Mouse (Mus musculus) adrenal gland, postnatal 4 days (tissue): Measurements from ENCODE around the gene Efcab9. TPM values are rescaled to one million over a fixed set of nuclear protein-coding genes. Genes with fewer than 3 reads are reported as not detected.
A peak's percentile ranks its signal among the peaks of the same experiment; 100 is the strongest.
"Not testable (repeated sequence)": the region's sequence is repeated elsewhere in the genome, so short reads cannot be mapped to it uniquely, and the experiment has no call there.

Experiments
- DNase-seq, 2 experiments: peaks; one replicate each; pipeline ENCODE4 v3.0.0; 2021 to 2022; ENCODE audit warnings: low spot score in 2 of 2, mixed read lengths in 2 of 2
- total RNA-seq, 2 experiments: library from RNA; stranded (reverse); gene quantifications; 2 replicates each; pipeline ENCODE4 v1.2.3; 2021

Gene Efcab9
- total RNA-seq, 2 experiments from 2014 or later: 0.42 to 1.6 TPM

DNA sequence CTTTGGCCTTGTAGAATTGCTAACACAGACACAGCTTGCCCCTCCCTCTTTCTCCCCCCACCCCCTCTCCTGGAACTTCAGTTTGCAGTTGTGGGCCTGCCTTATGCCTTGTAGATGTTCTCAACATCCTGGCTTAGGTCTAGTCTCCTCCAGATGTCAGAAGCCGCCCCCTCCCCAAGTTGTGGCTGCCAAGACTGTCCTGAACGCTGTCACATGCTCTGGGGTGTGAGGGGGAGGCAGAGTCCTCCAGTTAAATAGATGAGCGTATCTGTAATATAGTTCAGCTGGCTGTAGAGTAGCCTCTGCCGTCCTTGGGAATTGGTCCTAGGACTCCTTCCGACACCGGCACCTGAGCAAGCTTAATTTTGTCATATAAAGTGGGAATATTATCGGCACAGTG lies 7.8 kb upstream of the Efcab9 start:
- no peak for DNase-seq

DNA sequence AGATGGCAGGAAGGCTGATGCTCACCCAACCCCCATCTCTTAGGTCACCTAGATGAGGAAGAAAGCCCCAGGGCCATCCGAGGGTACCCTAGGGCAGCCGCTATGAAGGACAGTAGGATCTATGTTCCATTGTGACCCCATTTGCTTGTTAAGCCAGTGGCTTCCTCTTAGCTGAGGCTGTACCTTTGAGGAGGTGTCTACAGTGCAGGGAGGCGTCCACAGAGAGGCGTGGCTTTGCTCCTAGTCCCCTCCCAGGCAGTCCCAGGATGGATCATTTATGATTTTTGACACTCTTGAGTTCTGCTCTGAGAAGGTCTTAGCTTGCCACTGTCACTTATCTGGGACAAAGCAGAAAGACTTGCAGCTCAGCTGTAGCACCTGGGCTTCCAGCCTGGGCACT lies 7.0 kb upstream of the Efcab9 start:
- DNase-seq: no peak

DNA sequence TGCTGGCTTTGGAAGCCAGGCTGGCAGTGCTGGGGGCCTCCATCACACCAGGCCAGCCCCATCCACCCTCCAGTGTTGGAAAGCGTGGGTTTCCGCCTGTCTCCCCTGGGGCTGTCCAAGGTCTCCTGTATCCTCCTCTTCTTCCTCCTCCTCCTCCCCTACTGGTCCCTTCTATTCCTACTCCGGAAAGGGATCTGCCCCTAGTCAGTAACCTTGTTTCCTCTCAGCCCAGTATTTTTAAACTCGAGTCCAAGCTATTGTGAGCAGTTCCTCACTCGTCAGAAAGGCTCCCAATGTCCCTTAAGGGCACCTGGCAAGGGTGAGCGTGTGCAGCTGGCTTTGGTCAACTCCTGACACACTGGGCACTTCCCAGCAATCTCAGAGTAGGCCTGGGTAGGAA lies 6.6 kb upstream of the Efcab9 start:
- DNase-seq: no peak

DNA sequence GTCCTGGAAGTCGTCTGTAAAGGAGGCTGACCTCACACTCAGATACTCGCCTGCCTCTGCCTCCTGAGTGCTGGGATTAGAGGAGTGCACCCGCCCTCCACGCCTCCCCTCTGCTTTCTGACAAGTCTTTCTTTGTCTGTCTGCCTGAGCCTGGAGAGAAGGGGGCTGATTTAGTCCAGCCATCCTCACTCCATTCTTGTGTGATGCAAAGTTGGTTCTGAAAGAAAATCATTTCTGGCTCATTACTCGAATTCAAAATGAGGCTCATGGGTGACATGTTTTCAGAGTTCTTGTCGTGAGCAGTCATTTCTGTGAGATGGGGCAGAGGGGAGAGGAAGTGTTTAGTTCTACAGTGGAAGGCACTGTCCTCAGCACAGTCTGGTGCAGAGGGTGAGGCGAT lies 5.1 kb upstream of the Efcab9 start:
- no peak for DNase-seq

DNA sequence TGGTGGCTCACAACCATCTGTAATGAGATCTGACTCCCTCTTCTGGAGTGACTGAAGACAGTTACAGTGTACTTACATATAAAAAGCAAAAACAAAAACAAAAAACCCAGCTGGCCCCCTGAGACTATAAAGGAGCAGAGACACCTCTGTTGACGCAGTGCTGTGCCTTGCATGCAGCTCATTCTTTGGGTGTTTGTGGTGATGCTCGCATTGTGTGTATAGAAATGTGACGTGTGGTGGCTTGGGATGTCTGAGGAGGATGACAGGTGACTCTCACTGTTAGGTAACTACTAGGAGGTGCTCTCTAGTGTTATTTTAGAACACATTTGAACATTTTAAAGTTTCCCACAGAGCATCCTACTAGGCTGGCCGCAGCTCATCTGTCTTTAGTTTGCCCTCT lies 3.8 kb upstream of the Efcab9 start:
- no peak for DNase-seq

DNA sequence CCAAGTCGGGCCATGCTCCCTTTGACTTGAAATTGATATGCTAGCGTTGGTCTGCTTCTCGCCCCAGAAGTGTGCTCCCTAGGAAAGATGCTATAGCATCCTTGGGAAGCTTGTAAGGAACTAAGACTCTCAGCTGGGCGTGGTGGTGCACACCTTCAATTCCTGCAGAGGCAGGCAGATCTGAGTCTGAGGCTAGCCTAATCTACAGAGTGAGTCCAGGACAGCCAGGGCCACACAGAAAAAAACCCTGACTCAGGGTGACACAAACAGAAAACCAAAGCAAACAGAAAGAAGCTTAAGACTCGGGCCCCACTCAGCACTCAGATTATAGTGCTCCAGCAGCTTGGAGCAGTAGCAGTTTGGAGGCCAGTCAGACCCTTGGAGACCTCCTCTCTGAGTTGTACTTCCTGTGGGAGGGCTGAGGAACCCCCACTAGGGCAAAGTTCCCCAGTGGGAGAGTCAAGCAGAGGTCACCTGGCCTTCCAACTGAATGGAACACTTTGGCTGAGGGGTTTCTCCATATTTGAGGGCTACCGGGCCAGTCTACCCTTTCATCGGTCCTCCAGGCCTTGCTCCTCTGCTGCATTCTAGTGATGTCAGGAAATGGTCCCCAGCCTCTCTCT lies 2.7 kb upstream of the Efcab9 start:
- DNase-seq: no peak

DNA sequence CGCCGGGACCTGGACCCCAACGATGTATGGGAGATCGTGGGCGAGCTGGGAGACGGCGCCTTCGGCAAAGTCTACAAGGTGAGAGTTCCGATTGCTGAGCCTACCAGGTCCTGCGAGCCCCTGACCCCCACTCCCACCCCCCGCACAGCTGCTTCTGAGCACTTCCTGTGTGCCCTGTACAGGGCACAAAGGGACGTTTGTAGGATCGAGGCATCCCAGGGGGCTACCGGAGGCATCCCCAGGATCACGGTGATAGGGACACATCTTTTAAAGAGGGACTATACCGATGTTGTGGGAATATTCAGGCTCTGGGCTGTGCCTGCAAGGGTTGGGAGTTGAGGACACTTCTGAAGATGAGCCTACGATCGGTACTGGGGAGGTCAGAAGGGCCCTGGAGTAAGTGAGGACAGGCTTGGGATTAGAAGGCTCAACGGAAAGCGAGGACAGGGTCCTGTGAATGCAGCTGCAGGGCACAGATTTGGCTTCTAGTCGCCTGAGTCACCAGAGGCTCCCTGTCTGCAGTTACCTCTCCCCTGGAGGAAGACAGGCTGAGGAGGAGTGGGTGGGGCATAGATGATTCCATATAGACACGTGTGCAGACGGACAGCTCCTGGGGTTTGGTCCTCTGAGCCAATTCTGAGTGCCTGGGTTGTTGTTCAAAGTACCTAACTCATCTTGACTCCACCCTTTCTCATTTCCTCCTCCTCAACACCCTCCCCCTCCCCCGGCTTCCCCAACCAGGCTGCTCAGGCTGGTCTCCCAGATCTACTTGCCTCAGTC lies 1.8 kb upstream of the Efcab9 start:
- DNase-seq: no peak

DNA sequence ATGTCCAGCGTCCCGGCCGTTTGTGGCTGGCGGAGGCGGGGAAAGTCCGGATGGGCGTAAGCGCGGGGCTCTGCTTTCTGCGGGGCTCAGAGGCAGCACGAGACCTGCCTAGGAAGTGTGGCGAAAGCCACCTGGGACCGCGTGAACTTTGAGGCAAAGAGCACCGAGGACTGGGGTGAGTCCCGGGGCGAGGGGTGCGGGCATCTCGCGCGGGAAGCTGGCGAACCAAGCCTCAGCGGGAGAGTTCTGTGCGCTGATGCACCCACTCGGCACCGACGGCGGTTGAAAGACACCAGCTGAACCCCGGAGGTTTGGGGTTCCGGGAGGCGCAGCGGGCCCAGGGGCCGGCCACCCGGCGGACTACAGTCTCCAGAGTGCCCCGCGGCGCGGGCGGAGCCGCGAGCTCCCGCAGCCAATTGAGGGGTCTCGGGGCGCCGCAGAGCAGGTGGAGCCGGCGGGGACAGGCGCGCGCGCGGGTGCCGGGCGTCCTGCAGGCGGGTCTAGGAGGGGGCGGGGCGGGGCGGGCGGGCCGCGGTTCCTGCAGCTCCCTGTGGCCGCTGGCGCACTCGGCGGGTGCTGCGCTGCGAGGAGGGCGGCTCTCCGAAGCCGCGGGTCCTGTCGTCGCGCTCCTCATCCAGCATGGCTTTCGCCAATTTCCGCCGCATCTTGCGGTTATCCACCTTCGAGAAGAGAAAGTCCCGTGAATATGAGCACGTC lies 1.0 kb upstream of the Efcab9 start, which contains the start of gene Stk10:
TSS of gene Stk10 (plus strand) at position 541 of the 717 bp plus-strand sequence.
- peak; percentile 64 to 83 for DNase-seq

DNA sequence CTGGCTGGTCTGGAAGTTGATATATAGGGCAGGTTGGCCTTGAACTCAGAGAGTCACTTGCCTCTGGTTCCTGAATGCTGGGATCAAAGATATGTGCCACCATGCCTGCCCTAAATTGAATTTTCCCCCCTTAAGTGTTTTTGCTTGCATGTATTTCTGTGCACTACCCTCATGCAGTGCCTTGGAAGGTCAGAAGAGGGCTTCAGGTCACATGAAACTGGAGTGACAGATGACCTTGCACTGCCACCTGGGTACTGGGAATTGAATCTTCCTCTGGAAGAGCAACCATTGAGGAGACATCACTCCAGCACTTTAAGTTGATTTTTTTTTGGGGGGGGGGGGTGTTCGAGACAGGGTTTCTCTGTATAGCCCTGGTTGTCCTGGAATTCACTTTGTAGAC lies 1.7 kb downstream of the Efcab9 start:
- no peak for DNase-seq

DNA sequence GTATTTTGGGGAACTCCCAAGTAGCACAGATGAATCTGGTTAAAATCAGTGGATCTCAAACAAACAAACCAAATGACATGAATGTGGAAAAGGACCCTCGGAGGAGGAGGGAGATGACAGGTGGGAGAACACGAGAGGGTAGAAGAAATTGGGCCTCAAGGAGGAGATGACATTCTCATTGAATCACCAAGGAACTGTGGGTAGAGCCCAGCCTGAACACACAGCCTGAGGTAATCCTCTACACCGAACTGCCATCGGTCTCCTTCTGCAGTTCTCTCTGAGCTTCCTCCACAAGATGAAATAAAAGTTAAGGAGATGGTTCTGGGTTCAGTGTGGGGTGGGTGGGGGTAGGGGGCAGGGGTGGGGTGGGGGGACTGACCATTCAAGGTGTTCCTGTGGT lies 4.9 kb downstream of the Efcab9 start:
- no peak for DNase-seq

DNA sequence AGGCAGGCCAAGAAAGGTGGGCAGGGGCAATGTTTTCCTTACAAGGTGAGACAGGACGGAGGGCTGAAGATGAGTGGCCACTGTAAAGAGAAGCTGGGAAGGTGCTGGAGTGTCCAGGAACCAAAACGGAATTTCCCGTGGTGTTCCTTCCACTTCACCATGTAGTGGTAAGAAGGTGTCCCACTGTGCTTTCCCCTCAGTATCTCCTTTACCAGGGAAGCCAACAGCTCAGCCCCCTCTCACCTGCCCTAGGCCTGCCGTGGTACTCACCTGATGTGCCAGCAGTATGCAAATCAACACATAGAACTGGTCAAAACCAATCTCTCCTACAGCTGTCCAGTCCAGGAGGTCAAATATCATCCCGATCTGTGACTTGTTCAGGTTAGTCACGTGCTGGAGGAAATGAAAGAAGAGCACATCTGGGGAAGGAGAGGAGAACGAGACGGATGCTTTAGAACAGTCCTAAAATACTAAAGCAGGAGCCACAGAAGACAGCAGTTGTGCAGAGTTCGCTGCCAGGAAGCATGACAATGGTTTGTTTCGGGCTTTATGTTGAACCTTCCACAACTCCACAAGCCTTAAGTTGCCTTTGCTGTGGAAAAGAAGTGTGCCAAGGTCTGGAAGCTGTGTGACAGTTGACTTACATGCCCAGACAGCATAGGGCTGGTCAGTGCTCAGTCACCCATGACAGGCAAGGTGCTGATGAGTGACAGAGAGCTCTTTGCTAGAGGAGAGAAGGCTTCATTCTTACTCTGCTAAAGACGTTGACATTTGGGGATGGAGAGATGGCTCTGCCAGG lies 7.6 kb downstream of the Efcab9 start:
- no peak for DNase-seq

DNA sequence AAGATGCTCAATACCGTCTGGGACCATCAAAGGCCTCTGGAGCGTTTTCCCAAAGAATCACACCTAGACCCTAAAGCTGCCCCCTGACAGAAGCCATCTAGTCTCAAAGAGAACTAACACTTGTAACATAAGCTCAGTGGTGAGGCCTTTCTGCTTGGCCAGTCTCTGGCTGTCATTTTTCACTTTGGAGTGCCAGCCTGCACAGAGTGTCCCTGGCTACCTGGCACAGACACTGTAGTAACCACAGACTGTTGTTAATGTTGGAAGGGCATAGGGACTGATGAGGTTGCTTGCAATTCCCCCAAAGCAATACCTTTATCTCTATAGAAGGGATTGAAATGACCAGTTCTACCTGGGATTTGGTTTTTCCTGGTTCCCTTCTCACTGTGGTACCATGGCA lies 10.6 kb downstream of the Efcab9 start:
- no peak for DNase-seq

DNA sequence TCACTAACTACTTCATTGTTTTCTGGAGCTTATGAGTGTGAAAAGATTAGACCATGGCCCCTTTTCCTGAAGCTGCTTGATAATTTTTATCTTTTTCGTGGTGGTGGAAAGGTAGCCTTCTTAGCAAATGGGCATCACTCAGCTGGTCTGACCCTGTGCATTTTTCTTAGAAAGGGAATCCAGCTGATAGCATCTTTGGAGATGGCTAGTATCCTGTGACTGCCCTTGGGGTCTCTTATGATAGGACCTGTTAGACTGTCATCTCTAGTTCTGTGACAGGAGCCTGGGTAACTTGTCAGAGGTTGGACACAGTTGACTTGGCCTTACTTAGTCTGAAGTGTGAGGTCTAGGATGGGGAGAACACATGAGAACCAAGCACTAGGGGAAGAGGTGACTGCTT lies 12.5 kb downstream of the Efcab9 start:
- DNase-seq: no peak

DNA sequence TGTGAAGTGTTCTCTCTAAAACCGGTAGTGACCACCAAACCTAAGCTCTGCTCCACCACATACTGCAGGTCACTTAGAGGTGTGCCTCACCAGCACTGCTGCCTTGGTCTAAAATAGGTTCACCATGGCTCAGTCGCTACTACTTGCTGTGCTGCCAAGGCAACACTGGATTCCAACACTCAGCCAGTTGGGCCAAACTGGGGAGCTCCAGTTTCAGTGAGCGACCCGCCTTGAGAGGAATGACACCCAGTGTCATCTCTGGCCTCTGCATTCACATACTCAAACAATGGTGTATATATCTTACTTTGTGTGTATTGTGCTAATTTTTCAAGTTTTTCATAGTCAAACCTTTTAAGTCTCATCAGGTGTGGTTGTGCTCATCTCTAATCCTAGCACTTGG lies 13.1 kb downstream of the Efcab9 start:
- no peak for DNase-seq

DNA sequence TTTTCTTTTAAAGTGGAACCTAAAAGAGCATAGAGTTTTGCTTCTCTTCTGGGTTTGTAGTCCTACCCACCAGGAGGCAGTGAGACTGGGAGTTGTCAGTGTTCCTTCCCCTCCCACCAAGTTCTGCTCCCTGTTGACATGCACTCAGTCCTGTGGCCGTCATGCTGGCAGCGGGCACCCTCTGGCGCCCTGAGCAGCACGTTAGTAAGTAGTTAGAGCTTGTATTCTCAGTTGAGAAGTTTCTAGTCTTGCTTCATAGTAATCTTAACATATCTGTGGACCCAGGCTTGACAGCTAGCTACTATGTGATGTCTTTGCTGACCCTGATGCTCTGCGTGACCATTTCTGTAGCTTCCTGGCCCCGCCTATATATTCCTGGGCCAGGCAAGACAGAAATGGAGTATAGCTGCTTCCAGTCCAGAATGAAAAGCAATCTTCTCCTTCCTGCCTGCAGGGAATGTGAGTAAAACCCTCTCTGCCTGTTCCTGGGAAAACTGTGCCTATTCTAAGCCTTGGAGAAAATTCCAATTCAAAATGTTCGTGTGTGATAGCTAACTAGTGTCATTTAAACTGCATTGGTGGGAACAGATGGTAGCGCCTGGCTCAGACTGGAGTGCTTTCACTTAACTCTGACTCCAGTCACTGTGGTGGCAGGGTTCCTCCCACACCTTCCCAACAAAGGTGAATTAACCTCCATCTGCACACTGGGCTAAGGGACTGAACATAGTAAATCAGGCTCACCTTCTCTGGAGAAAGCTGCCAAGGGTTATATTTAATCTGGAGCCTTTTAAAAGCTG lies 14.8 kb downstream of the Efcab9 start:
- DNase-seq: no peak

DNA sequence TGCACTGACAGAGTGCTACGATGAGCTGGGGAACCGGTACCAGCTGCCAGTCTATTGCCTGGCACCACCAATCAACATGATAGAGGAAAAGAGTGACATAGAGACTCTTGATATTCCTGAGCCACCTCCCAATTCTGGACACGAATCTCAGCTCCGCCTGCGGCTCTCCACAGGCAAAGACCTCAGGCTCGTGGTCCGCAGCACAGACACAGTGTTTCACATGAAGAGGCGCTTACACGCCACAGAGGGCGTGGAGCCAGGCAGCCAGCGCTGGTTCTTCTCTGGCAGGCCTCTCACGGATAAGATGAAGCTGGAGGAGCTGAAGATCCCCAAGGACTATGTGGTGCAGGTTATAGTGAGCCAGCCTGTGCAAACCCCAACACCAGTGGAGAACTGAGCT lies 15.8 kb downstream of the Efcab9 start:
- DNase-seq: no peak

DNA sequence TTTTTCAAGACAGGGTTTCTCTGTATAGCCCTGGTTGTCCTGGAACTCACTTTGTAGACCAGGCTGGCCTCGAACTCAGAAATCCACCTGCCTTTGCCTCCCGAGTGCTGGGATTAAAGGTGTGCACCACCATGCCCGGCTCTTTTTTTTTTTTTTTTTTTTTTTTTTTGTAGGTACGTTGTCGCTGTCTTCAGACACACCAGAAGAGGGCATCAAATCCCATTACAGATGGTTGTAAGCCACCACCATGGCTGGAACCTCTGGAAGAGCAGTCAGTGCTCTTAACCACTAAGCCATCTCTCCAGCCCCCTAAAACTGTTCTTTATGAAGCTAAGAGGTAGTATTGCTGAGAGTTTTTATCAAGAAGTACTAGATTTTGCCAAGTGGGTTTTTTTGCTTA lies 17.0 kb downstream of the Efcab9 start:
- DNase-seq: not testable (repeated sequence)

DNA sequence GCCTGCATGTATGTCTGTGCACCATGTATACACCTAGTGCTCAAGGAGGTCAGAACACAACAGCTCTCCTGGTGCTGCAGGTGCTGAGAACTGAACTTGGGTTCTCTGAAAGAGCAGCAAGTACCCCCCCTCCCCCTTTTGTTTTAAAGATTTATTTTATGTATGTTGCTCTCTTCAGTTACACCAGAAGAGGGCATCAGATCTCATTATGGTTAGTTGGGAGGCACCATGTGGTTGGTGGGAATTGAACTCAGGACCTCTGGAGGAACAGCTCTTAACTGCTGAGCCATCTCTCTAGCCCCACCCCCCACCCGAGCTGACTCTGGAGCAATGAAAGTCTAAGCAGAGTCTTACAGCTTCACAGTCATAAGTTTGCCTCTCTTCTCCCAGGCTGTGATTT lies 21.0 kb downstream of the Efcab9 start:
- DNase-seq: no peak

DNA sequence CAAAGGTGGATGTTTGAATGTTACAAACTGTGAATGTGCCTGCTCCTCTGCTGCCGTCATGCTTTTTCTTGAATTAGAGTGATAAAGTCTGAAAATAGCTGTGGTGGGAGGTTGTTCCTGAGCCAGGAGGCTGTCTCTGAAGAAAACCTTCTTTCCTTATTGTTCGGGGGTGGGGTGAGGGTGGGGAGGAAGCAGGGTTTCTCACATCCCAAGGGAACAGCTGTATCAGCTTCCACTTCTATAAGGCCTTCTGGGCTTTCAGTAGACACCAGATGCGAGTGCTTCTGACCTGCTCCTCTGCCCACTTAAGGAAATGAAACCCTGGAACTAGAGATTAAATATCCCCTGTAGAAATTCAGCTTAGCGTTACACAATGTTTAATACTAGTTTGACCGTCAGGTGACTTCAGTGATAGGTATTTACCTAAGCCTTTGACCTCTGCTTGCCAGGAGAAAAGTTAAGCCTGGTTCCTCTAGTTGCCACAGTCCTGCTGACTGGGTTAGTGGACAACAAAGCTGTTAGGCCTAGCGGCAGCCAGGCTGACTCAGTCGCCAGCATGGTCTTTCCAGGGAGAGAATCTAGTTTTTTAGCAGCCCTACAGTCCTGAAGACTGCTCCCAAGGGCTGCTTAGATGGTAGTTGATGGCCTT lies 26.7 kb downstream of the Efcab9 start:
- no peak for DNase-seq

DNA sequence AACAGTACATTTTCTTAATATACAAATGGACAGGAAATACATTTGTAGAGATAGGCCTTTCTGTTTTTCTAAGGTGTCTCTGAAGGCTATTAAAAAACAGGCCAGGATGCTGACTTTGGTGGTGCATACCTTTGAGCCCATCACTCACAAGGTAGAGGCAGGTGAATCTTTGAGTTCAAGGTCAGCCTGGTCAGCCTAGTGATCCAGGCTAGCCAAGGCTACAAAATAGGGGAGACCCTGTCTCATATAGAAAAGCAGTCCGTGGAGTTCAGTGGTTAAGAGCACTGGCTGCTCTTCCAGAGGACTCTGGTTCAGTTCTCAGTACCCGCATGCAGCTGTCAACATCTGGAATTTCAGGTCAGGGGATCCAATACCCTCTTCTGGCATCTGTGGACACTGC lies 28.2 kb downstream of the Efcab9 start:
- no peak for DNase-seq
